Mouse (Mus musculus) neural tube, embryonic 11.5 days (tissue): ENCODE data around the gene Gemin8. TPM values are rescaled to one million over a fixed set of nuclear protein-coding genes. Genes with fewer than 3 reads are reported as not detected.

ENCODE experiments used
- ATAC-seq: fragments of 200-750 bp; cut with Nextera tagmentation; 2 replicates; pipeline ENCODE4 v1.8.0; 2017; ENCODE audit warnings: moderate number of reproducible peaks, mild to moderate bottlenecking, moderate TSS enrichment, moderate library complexity; ENCODE audit not compliant: insufficient read depth, low FRiP score, low TSS enrichment
- DNase-seq: peaks from one replicate; pipeline ENCODE4 v3.0.0-alpha.2; 2015; ENCODE audit warnings: low spot score
- H3K27ac ChIP-seq: fragments of 300-500 bp; sonication (generic); 2 replicates; pipeline ENCODE4 v1.5.1; 2014; ENCODE audit warnings: low read depth, mild to moderate bottlenecking, low read length
- H3K27me3 ChIP-seq: fragments of 300-500 bp; sonication (generic); 2 replicates; pipeline ENCODE4 v1.6.1; 2014; ENCODE audit warnings: mild to moderate bottlenecking, low read length, mixed read lengths; ENCODE audit not compliant: control insufficient read depth, insufficient read depth
- H3K36me3 ChIP-seq: fragments of 300-500 bp; sonication (generic); 2 replicates; pipeline ENCODE4 v1.6.1; 2014; ENCODE audit warnings: mild to moderate bottlenecking, low read length, moderate library complexity, mixed read lengths; ENCODE audit not compliant: control insufficient read depth, insufficient read depth
- H3K4me1 ChIP-seq: fragments of 300-500 bp; sonication (generic); 2 replicates; pipeline ENCODE4 v1.6.1; 2014; ENCODE audit warnings: low read length, mixed read lengths; ENCODE audit not compliant: control insufficient read depth, insufficient read depth
- H3K4me2 ChIP-seq: fragments of 300-500 bp; sonication (generic); 2 replicates; pipeline ENCODE4 v1.6.1; 2014; ENCODE audit warnings: low read depth, mild to moderate bottlenecking, moderate library complexity
- H3K4me3 ChIP-seq: fragments of 300-500 bp; sonication (generic); 2 replicates; pipeline ENCODE4 v1.5.1; 2014; ENCODE audit warnings: low read depth, low read length
- H3K9ac ChIP-seq: fragments of 300-500 bp; sonication (generic); 2 replicates; pipeline ENCODE4 v1.6.1; 2014; ENCODE audit warnings: mild to moderate bottlenecking, low read length
- H3K9me3 ChIP-seq: fragments of 300-500 bp; sonication (generic); 2 replicates; pipeline ENCODE4 v1.6.1; 2016; ENCODE audit warnings: low read length; ENCODE audit not compliant: control insufficient read depth
- WGBS: fragments of 180-500 bp; shearing (Covaris S2); extraction: QIAGEN DNeasy Blood & Tissue Kit; methylation state at CpG from one replicate; pipeline ENCODE4 v1.1.7; 2014; 5-methylcytosine and 5-hydroxymethylcytosine counted together
- polyA plus RNA-seq: library from polyadenylated mRNA; unstranded; fragments of >200 nt; fragmentation: Nextera tagmentation; extraction: Ambion mirVana; gene quantifications from 2 replicates; pipeline ENCODE4 v1.2.1, GENCODE M21; 2014

Gene Gemin8
- polyA plus RNA-seq, 1 experiment from 2014 or later, result 15.4 TPM

GRCm38 (mm10) chrX:166216248-166216647 lies 46.0 kb downstream of the Gemin8 start:
- DNase-seq, result no peak
- 77% methylated on average over 6 of the region's 6 CpGs for WGBS
- no peaks in the 10 kb centered on the region for H3K9me3 ChIP-seq

GRCm38 (mm10) chrX:166216720-166217119 lies 46.5 kb downstream of the Gemin8 start:
- no peak for ATAC-seq
- no peaks in the 10 kb centered on the region for H3K4me1 ChIP-seq

More at GRCm38 (mm10) chrX:166216248-166216647, 46.0 kb downstream of the Gemin8 start:
- no peak overlapping the region for H3K4me3 ChIP-seq
- H3K4me2 ChIP-seq, result no peak overlapping the region
- no peak overlapping the region for H3K27ac ChIP-seq
- no peak for ATAC-seq
- H3K27me3 ChIP-seq, result no peaks in the 10 kb centered on the region
- no peaks in the 10 kb centered on the region for H3K36me3 ChIP-seq
- no peaks in the 10 kb centered on the region for H3K4me1 ChIP-seq
- H3K9ac ChIP-seq, result no peak overlapping the region

GRCm38 (mm10) chrX:166219331-166219730 lies 49.1 kb downstream of the Gemin8 start:
- H3K9me3 ChIP-seq, result no peaks in the 10 kb centered on the region
- H3K4me3 ChIP-seq, result no peak overlapping the region
- no peak overlapping the region for H3K4me2 ChIP-seq
- 66% methylated on average over 5 of the region's 5 CpGs for WGBS
- H3K9ac ChIP-seq, result no peak overlapping the region
- no peaks in the 10 kb centered on the region for H3K27me3 ChIP-seq
- H3K4me1 ChIP-seq, result no peaks in the 10 kb centered on the region
- DNase-seq (no peak), ATAC-seq (no peak)
- no peaks in the 10 kb centered on the region for H3K36me3 ChIP-seq
- H3K27ac ChIP-seq, result no peak overlapping the region

More at GRCm38 (mm10) chrX:166216720-166217119, 46.5 kb downstream of the Gemin8 start:
- 88% methylated on average over 8 of the region's 8 CpGs for WGBS
- Histone ChIP-seq H3K4me2 (no peak overlapping the region), H3K9me3 (no peaks in the 10 kb centered on the region), H3K9ac (no peak overlapping the region), H3K36me3 (no peaks in the 10 kb centered on the region), H3K4me3 (no peak overlapping the region), H3K27me3 (no peaks in the 10 kb centered on the region), H3K27ac (no peak overlapping the region)
- no peak for DNase-seq

- no peaks in the 10 kb centered on the region for H3K27me3 ChIP-seq
- no peaks in the 10 kb centered on the region for H3K36me3 ChIP-seq
- H3K4me3 ChIP-seq, result no peak overlapping the region
- H3K27ac ChIP-seq, result no peak overlapping the region
- ATAC-seq, result no peak
- H3K9ac ChIP-seq, result no peak overlapping the region
- H3K4me1 ChIP-seq, result no peaks in the 10 kb centered on the region
- no peaks in the 10 kb centered on the region for H3K9me3 ChIP-seq
- WGBS, result 84% methylated on average over 5 of the region's 5 CpGs
- DNase-seq, result no peak
- no peak overlapping the region for H3K4me2 ChIP-seq
These were observed 56.6 kb downstream of the Gemin8 start for GRCm38 (mm10) chrX:166226856-166227255.

DNA sequence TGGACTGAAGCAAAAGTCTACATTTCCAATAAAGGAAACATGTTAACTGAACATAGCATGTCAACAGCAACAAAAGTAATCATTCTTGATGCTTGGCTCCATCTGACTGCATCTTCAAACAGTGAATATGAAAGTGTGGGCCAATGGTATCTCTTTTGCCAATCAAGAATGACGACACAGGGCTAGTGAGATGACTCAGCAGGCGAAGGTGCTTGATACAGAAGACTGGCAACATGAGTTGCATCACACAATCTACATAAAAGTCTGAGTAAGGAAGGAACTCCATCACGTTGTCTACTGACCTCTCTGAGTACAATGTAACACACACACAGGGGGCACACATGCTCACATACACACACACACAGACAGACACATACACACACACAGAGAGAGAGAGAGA lies 59.5 kb downstream of the Gemin8 start:
- H3K27ac ChIP-seq, result no peak overlapping the region
- no peak overlapping the region for H3K4me2 ChIP-seq
- ATAC-seq, result no peak
- 74% methylated on average over 3 of the region's 3 CpGs for WGBS
- DNase-seq, result no peak
- H3K36me3 ChIP-seq, result no peaks in the 10 kb centered on the region
- H3K4me1 ChIP-seq, result no peaks in the 10 kb centered on the region
- no peak overlapping the region for H3K9ac ChIP-seq
- H3K4me3 ChIP-seq, result no peak overlapping the region
- H3K27me3 ChIP-seq, result no peaks in the 10 kb centered on the region
- no peaks in the 10 kb centered on the region for H3K9me3 ChIP-seq

GRCm38 (mm10) chrX:166230515-166231267 lies 60.4 kb downstream of the Gemin8 start:
- Histone ChIP-seq H3K4me2 (no peak overlapping the region), H3K27ac (no peak overlapping the region), H3K9me3 (no peaks in the 10 kb centered on the region), H3K27me3 (no peaks in the 10 kb centered on the region), H3K4me1 (no peaks in the 10 kb centered on the region), H3K4me3 (no peak overlapping the region), H3K36me3 (no peaks in the 10 kb centered on the region), H3K9ac (no peak overlapping the region)
- DNase-seq (no peak), ATAC-seq (no peak)
- 86% methylated on average over 6 of the region's 6 CpGs for WGBS

- DNase-seq (no peak), ATAC-seq (no peak)
- Histone ChIP-seq H3K27ac (no peak overlapping the region), H3K4me3 (no peak overlapping the region), H3K9me3 (no peaks in the 10 kb centered on the region), H3K9ac (no peak overlapping the region), H3K4me1 (no peaks in the 10 kb centered on the region), H3K36me3 (no peaks in the 10 kb centered on the region), H3K27me3 (0 out of 2 replicates have a peak, but pooled peaks cover 2% of the 10 kb centered on the region), H3K4me2 (no peak overlapping the region)
- 54% methylated on average over 2 of the region's 2 CpGs for WGBS
These were observed 65.9 kb downstream of the Gemin8 start for GRCm38 (mm10) chrX:166236131-166236530.

DNA sequence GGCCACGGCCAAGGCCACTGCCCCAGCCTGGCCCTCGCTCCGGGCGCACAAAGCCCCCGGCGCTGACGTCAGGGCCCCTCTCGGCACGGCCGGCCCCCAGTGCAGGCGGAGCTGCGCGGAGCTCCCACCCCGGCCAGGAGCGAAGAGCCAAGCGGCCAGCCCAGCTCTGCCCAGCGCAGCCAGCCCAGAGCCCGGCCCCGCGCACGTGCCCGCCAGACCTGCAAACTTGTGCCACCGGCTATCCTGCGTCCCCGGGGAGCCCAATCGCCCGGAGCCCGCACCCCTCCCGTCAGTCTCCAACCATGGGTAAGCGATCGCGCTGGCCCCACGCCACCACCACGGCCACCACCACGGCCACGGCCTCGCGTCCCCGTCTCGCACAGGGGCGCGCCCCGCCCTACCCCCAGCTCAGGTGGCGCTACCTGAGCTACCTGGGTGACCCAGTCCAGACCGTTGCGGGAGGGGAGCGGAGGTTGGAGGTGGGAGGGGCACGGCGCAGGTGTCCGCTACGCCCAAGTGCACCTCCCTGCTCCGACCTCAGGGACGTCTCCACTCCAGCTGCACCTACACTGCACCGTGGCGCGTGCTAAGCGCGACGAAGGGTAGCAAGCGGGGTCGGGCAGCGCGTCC lies 68.7 kb downstream of the Gemin8 start, which contains the start of gene Gpm6b:
Gene Gpm6b, plus strand, starts transcription at position 81 of the 630 bp plus-strand sequence.
- ATAC-seq, result peak; percentile 84
- H3K27me3 ChIP-seq, result peaks cover 4% of the 10 kb centered on the region; the same call in 1 of the 2 replicates
- DNase-seq, result peak; percentile 60
- H3K9ac ChIP-seq, result peak within 1 kb of the TSS; percentile 58
- H3K4me3 ChIP-seq, result peak within 1 kb of the TSS; percentile 57
- no peaks in the 10 kb centered on the region for H3K9me3 ChIP-seq
- WGBS, result 12% methylated on average over 48 of the region's 63 CpGs
- H3K4me1 ChIP-seq, result no peaks in the 10 kb centered on the region
- no peak within 1 kb of the TSS for H3K27ac ChIP-seq
- H3K4me2 ChIP-seq, result peak within 1 kb of the TSS; percentile 81
- H3K36me3 ChIP-seq, result no peaks in the 10 kb centered on the region
